Mouse (Mus musculus) limb, embryonic 12.5 days (tissue): Measurements from ENCODE around the gene Olfr18. TPM values are rescaled to one million over a fixed set of nuclear protein-coding genes. Genes with fewer than 3 reads are reported as not detected.
A peak's percentile ranks its signal among the peaks of the same experiment; 100 is the strongest.
"Not testable (repeated sequence)": the region's sequence is repeated elsewhere in the genome, so short reads cannot be mapped to it uniquely, and the experiment has no call there.

ENCODE experiments used
- ATAC-seq: fragments of 200-750 bp; cut with Nextera tagmentation; 2 replicates; pipeline ENCODE4 v1.8.0; 2017; ENCODE audit warnings: low read depth, moderate TSS enrichment; ENCODE audit not compliant: insufficient number of reproducible peaks, insufficient read depth, low FRiP score, low TSS enrichment
- H3K27ac ChIP-seq: fragments of 300-500 bp; sonication (generic); 2 replicates; pipeline ENCODE4 v1.5.1; 2016; ENCODE audit warnings: mild to moderate bottlenecking, moderate library complexity
- H3K27me3 ChIP-seq: fragments of 300-500 bp; sonication (generic); 2 replicates; pipeline ENCODE4 v1.6.1; 2016; ENCODE audit warnings: mild to moderate bottlenecking, moderate library complexity
- H3K36me3 ChIP-seq: fragments of 300-500 bp; sonication (generic); 2 replicates; pipeline ENCODE4 v1.6.1; 2016; ENCODE audit warnings: mild to moderate bottlenecking, moderate library complexity
- H3K4me1 ChIP-seq: fragments of 300-500 bp; sonication (generic); replicated peaks from 2 replicates; pipeline ENCODE4 v1.6.1; 2016
- H3K4me2 ChIP-seq: fragments of 300-500 bp; sonication (generic); 2 replicates; pipeline ENCODE4 v1.6.1; 2016; ENCODE audit warnings: mild to moderate bottlenecking, moderate library complexity
- H3K4me3 ChIP-seq: fragments of 300-500 bp; sonication (generic); replicated peaks from 2 replicates; pipeline ENCODE4 v1.5.1; 2016; ENCODE audit warnings: mild to moderate bottlenecking
- H3K9ac ChIP-seq: fragments of 300-500 bp; sonication (generic); replicated peaks from 2 replicates; pipeline ENCODE4 v1.6.1; 2016; ENCODE audit warnings: mild to moderate bottlenecking, moderate library complexity
- H3K9me3 ChIP-seq: fragments of 300-500 bp; sonication (generic); 2 replicates; pipeline ENCODE4 v1.6.1; 2016; ENCODE audit warnings: mild to moderate bottlenecking, moderate library complexity
- WGBS: fragments of 180-500 bp; shearing (Covaris S2); methylation state at CpG from one replicate; pipeline ENCODE4 v1.1.7; 2016; 5-methylcytosine and 5-hydroxymethylcytosine counted together
- polyA plus RNA-seq: library from polyadenylated mRNA; unstranded; fragments of >200 nt; fragmentation: Nextera tagmentation; extraction: Ambion mirVana; gene quantifications from 2 replicates; pipeline ENCODE4 v1.2.1, GENCODE M21; 2016

Gene Olfr18
- not detected in 2 replicates for polyA plus RNA-seq

DNA sequence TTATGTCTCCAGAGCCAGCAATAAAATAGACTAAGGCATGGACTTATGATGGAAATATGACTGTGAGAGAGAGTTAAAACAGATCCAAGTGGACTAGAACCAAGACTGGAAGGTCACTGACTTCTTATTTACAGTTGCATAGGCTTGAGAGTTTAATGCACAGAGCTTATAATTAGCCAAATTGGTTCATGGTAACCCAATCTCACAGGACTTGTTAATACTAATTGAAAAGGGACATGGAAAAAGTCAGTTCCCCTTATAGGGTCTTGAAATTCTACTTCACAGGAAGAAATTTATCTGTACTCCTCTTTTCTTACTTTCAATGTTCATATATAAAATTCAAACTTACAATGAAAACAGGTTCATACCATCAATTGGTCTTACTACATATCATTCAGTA lies at the start of gene Olfr18:
Olfr18 (minus strand) TSS at position 101 of the 400 bp plus-strand sequence.
- Histone ChIP-seq H3K4me2 (no peak within 1 kb of the TSS), H3K36me3 (no peaks in the 10 kb centered on the region), H3K9me3 (no peaks in the 10 kb centered on the region), H3K4me1 (no peaks in the 10 kb centered on the region), H3K4me3 (no peak within 1 kb of the TSS), H3K27me3 (no peaks in the 10 kb centered on the region), H3K27ac (no peak within 1 kb of the TSS), H3K9ac (no peak within 1 kb of the TSS)
- no peak for ATAC-seq

DNA sequence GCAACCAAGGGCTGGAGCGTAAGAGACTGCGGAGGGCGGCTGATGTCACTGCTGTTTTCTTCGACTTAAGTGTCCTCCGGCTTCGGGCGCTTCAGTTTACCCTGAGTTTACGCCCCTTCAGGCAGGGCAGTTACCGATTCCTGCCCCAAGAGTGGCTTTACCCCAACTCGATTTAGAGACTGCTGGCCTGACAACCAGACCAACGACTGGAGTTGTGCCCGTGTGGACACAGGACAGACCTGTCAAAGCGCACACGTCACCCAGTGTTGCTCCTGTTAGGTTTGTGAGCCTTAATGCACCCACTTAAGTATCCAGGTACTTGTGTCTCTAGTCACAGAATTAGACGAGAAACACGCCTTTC lies 49.4 kb upstream of the Olfr18 start:
- peaks cover 8% of the 10 kb centered on the region for H3K4me1 ChIP-seq
- H3K9me3 ChIP-seq = 0 out of 2 replicates have a peak, but pooled peaks cover 9% of the 10 kb centered on the region
- peak overlapping the region; percentile 62; the same call in 1 of the 2 replicates for H3K27ac ChIP-seq
- H3K27me3 ChIP-seq = no peaks in the 10 kb centered on the region
- peak overlapping the region; percentile 65 for H3K9ac ChIP-seq
- peak overlapping the region; percentile 74 for H3K4me2 ChIP-seq
- H3K4me3 ChIP-seq = peak overlapping the region; percentile 51
- H3K36me3 ChIP-seq = no peaks in the 10 kb centered on the region
- WGBS = 26% methylated on average over 16 of the region's 16 CpGs
- ATAC-seq = peak; percentile 75

DNA sequence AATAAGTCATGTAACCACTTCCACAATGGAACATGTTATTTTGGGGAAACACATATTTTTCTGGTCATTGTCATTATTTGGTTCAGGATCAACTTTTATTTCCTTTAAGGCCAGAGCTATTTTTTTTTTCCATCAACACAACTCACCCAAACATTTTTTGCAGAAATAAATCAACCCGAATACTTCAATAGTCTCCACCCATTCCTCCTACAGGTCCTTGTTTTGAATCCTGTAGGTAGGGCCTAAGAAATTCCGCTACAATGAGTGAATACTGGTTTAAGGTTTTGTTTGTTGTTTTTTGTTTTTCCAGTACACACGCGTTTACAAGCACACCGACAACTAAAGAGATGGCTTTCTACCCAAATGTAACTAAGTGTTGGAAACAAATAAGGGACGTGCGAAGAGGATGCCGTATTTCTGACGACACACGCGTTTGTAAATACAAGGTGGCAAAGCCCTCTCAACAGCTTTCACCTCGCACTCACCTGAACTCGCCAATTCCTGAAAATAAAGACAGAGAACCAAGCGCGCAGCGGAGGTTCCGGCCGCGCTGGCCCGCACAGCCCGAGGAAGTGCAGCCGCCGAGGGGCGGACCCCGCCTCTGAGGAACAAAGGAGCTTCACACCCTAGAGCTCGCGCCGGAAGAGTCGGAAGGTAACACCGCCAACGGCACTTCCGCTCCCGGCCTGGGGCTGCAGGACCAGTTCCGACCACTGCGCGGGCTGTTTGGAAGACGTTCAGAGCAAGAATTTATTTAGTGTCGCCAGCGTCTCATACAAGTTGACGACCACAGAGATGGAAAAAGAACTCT lies 48.8 kb upstream of the Olfr18 start, which contains the start of gene Zfp560:
Zfp560 (minus strand) TSS at position 646 of the 811 bp plus-strand sequence.
- peak within 1 kb of the TSS; percentile 65 for H3K9ac ChIP-seq
- peak within 1 kb of the TSS; percentile 85 for H3K27ac ChIP-seq
- H3K4me1 ChIP-seq = peaks cover 8% of the 10 kb centered on the region
- H3K36me3 ChIP-seq = no peaks in the 10 kb centered on the region
- H3K27me3 ChIP-seq = no peaks in the 10 kb centered on the region
- 0 out of 2 replicates have a peak, but pooled peaks cover 9% of the 10 kb centered on the region for H3K9me3 ChIP-seq
- H3K4me3 ChIP-seq = peak within 1 kb of the TSS; percentile 51
- ATAC-seq = peak; percentile 98
- H3K4me2 ChIP-seq = peak within 1 kb of the TSS; percentile 74
- WGBS = 1% methylated on average over 40 of the region's 40 CpGs

DNA sequence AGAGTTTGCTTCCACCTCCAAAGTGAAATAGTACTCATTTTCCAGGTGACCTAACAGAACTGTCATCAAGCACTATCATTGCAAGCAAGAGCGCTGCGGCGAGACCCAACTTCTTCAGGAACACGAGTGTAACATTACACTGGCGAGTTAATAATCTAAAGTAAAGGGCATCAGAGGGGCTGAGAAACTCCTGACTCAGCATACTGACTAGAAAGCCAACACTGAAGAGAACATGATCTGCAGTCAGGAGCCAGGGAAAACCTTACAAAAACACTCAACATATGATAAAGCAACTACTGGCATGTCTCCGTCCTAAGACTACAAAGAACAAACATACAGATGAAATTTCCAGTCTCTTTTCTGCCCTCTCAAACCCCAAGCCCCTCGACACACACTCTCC lies 47.8 kb upstream of the Olfr18 start:
- H3K4me1 ChIP-seq = peaks cover 8% of the 10 kb centered on the region
- ATAC-seq = no peak

DNA sequence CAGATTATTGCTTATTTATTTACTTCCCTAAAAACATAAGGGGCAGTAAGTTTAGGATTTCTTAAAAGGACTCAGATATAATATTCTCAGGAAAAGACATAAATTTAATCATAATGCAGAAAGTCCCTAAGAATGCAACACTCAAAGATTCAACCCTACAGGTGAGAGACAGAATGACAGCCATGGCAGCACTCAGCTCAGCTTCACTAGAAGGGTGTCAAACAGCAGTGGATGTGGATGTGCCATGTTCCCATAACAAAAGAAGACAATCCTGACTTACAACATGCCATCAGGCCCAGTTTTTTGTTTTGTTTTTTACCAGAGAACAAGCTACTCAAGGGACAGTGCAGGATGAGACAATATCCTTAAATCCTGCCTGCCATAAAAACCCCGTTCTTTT lies 38.8 kb upstream of the Olfr18 start:
- 88% methylated on average over 1 of the region's 1 CpGs for WGBS
- no peak overlapping the region for H3K4me3 ChIP-seq

More for the DNA sequence above, 47.8 kb upstream of the Olfr18 start:
- H3K4me2 ChIP-seq = peak overlapping the region; percentile 74
- peak overlapping the region; percentile 51 for H3K4me3 ChIP-seq
- H3K27ac ChIP-seq = no peak overlapping the region
- 91% methylated on average over 7 of the region's 7 CpGs for WGBS
- H3K36me3 ChIP-seq = no peaks in the 10 kb centered on the region
- H3K9ac ChIP-seq = no peak overlapping the region
- no peaks in the 10 kb centered on the region for H3K27me3 ChIP-seq
- 0 out of 2 replicates have a peak, but pooled peaks cover 9% of the 10 kb centered on the region for H3K9me3 ChIP-seq

DNA sequence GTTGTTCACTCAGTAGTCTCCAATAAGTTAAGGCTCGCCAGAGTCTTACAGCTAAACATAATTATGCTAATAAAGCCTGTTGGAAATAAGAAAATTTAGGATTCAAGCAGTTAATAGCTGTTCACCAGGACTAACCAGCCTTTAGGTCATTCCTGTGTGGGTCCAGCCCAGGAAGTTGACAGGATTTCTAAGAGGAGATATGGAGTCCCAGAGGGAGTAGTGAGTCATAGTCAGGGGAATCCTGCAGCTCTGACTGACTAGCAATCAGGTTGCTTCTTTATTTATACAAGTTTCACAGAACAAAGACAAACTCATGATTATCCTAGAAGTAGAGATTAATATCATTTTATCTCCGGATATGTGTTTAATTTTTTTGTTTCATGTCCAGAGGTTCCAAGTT lies 31.4 kb upstream of the Olfr18 start:
- H3K4me2 ChIP-seq = no peak overlapping the region
- H3K27ac ChIP-seq = no peak overlapping the region
- ATAC-seq = no peak
- WGBS = 93% methylated on average over 2 of the region's 2 CpGs
- H3K4me1 ChIP-seq = no peaks in the 10 kb centered on the region
- no peak overlapping the region for H3K9ac ChIP-seq
- no peak overlapping the region for H3K4me3 ChIP-seq
- H3K9me3 ChIP-seq = peaks cover 6% of the 10 kb centered on the region; the same call in 1 of the 2 replicates
- H3K27me3 ChIP-seq = no peaks in the 10 kb centered on the region
- H3K36me3 ChIP-seq = peaks cover 12% of the 10 kb centered on the region

More for the DNA sequence above, 38.8 kb upstream of the Olfr18 start:
- H3K27me3 ChIP-seq = no peaks in the 10 kb centered on the region
- H3K36me3 ChIP-seq = no peaks in the 10 kb centered on the region
- H3K4me2 ChIP-seq = no peak overlapping the region
- no peaks in the 10 kb centered on the region for H3K4me1 ChIP-seq
- no peaks in the 10 kb centered on the region; the same call in 1 of the 2 replicates for H3K9me3 ChIP-seq
- no peak overlapping the region for H3K9ac ChIP-seq
- no peak overlapping the region for H3K27ac ChIP-seq
- ATAC-seq = no peak

DNA sequence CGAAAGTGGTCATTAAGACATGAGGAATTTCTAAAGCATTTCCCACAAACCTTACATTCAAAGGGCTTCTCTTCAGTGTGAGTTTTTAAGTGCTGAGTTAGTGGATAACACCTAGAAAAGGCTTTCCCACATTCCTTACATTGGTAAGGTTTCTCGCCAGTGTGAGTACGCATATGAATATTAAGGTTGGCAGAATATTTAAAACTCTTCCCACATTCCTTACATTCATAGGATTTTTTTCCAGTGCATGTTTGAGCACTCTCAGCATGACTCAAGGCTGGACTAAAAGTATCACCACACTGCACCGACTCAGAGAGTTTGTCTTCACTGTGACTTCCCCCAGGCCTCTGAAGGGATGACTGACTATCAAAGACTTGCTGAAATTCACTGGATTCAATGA lies 12.6 kb upstream of the Olfr18 start:
- Histone ChIP-seq H3K4me1 (no peaks in the 10 kb centered on the region), H3K9me3 (peaks cover 8% of the 10 kb centered on the region; the same call in 1 of the 2 replicates), H3K27me3 (no peaks in the 10 kb centered on the region), H3K27ac (no peak overlapping the region), H3K4me2 (no peak overlapping the region), H3K9ac (no peak overlapping the region), H3K4me3 (no peak overlapping the region), H3K36me3 (peaks cover 46% of the 10 kb centered on the region)
- WGBS = 90% methylated on average over 4 of the region's 4 CpGs
- no peak for ATAC-seq

DNA sequence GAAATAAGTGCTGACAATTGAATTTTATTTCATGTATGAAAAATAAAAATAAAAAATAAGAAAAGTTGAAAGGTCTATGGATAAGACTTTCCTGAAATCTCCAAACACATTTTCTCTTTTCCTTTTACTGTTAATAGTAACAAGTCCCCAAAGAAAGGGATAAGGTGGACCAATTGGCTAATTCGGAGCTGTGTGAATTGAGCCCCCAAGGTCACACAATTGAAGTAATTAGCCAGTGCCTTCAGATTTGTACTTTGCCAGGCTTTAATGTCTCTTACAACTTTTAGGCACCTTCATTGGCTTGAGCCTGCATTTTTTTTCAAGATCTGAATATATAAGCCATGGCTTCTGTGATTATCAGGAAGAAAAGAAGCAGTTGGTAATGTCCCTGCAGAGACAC lies 37.7 kb downstream of the Olfr18 start, which contains the start of gene Olfr873:
Olfr873 (plus strand) TSS at position 301 of the 400 bp plus-strand sequence.
- H3K9me3 ChIP-seq = peaks cover 3% of the 10 kb centered on the region; the same call in 1 of the 2 replicates
- H3K36me3 ChIP-seq = no peaks in the 10 kb centered on the region
- H3K27me3 ChIP-seq = no peaks in the 10 kb centered on the region
- WGBS = 93% methylated on average over 1 of the region's 1 CpGs
- no peak within 1 kb of the TSS for H3K9ac ChIP-seq
- H3K4me3 ChIP-seq = no peak within 1 kb of the TSS
- H3K27ac ChIP-seq = no peak within 1 kb of the TSS
- ATAC-seq = no peak
- no peak within 1 kb of the TSS for H3K4me2 ChIP-seq
- no peaks in the 10 kb centered on the region for H3K4me1 ChIP-seq

DNA sequence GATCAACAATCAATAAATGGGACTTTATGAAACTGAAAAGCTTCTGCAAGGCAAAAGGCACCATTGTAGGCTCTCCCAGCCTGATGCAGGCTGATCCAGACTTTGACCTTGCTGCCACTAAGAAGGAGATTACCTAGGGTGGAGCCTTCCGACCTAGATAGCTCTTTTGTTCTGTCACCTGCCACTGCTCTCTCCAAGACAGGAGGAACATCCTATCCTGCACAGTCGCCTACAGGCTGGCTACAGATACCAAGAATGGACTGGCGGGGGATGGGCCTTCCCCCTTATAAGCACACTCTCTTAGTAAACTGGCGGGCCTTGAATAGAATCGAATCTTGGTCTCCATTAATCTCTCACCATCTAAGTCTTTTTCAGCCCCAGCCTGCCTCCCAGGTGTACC lies 40.3 kb downstream of the Olfr18 start:
- not testable (repeated sequence) for H3K9ac ChIP-seq, H3K27ac ChIP-seq, H3K4me3 ChIP-seq, H3K27me3 ChIP-seq, H3K36me3 ChIP-seq, ATAC-seq, H3K9me3 ChIP-seq, H3K4me2 ChIP-seq, H3K4me1 ChIP-seq
- 87% methylated on average over 5 of the region's 5 CpGs for WGBS

DNA sequence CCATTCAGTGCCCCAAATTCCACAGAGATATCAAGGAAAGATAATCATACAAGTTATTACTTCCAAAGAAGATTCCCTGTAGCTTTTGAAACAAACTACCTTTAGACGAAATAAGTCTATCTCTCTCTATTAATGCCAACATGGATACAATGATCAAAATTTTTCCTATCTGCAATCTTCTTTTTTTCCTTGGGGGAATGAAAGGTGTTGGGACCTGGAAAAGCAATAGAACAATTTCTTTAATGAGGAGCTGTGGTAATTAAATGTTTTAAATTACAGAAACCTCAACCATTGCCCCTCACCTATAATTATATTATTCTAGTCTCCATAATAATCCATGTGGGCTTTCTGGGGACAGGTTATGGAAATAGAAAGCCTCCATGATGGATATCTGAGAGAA lies 53.8 kb downstream of the Olfr18 start, which contains the start of gene Olfr39:
Olfr39 (plus strand) TSS at position 301 of the 400 bp plus-strand sequence.
- Histone ChIP-seq H3K36me3 (no peaks in the 10 kb centered on the region), H3K4me2 (no peak within 1 kb of the TSS), H3K4me3 (no peak within 1 kb of the TSS), H3K9me3 (no peaks in the 10 kb centered on the region), H3K9ac (no peak within 1 kb of the TSS), H3K4me1 (no peaks in the 10 kb centered on the region), H3K27me3 (no peaks in the 10 kb centered on the region), H3K27ac (no peak within 1 kb of the TSS)
- 82% methylated on average over 1 of the region's 1 CpGs for WGBS
- ATAC-seq = no peak
